Mouse (Mus musculus) embryonic facial prominence, embryonic 13.5 days (tissue): ENCODE results near the gene Il18bp. TPM values are rescaled to one million over a fixed set of nuclear protein-coding genes. Genes with fewer than 3 reads are reported as not detected.

Source experiments
- ATAC-seq: fragments of 200-750 bp; cut with Nextera tagmentation; 2 replicates; pipeline ENCODE4 v1.8.0; 2017; ENCODE audit warnings: low read depth; ENCODE audit not compliant: insufficient number of reproducible peaks, insufficient read depth, low FRiP score, low TSS enrichment
- H3K27ac ChIP-seq: fragments of 300-500 bp; sonication (generic); 2 replicates; pipeline ENCODE4 v1.5.1; 2015; ENCODE audit warnings: moderate library complexity, mild to moderate bottlenecking, inconsistent platforms
- H3K27me3 ChIP-seq: fragments of 300-500 bp; sonication (generic); 2 replicates; pipeline ENCODE4 v1.6.1; 2015; ENCODE audit warnings: mild to moderate bottlenecking, inconsistent platforms
- H3K36me3 ChIP-seq: fragments of 300-500 bp; sonication (generic); 2 replicates; pipeline ENCODE4 v1.6.1; 2015; ENCODE audit warnings: mild to moderate bottlenecking, inconsistent platforms
- H3K4me1 ChIP-seq: fragments of 300-500 bp; sonication (generic); 2 replicates; pipeline ENCODE4 v1.6.1; 2015; ENCODE audit warnings: inconsistent platforms
- H3K4me2 ChIP-seq: fragments of 300-500 bp; sonication (generic); 2 replicates; pipeline ENCODE4 v1.6.1; 2015; ENCODE audit warnings: moderate library complexity, mild to moderate bottlenecking, inconsistent platforms
- H3K4me3 ChIP-seq: fragments of 300-500 bp; sonication (generic); 2 replicates; pipeline ENCODE4 v1.5.1; 2015; ENCODE audit warnings: mild to moderate bottlenecking, inconsistent platforms
- H3K9ac ChIP-seq: fragments of 300-500 bp; sonication (generic); 2 replicates; pipeline ENCODE4 v1.6.1; 2015; ENCODE audit warnings: mild to moderate bottlenecking, inconsistent platforms
- H3K9me3 ChIP-seq: fragments of 300-500 bp; sonication (generic); 2 replicates; pipeline ENCODE4 v1.6.1; 2016; ENCODE audit warnings: inconsistent platforms
- WGBS: fragments of 180-500 bp; shearing (Covaris S2); methylation state at CpG from one replicate; pipeline ENCODE4 v1.1.7; 2015; ENCODE audit warnings: mixed read lengths; 5-methylcytosine and 5-hydroxymethylcytosine counted together
- polyA plus RNA-seq: library from polyadenylated mRNA; unstranded; fragments of >200 nt; fragmentation: Nextera tagmentation; extraction: Ambion mirVana; gene quantifications from 2 replicates; pipeline ENCODE4 v1.2.1, GENCODE M21; 2015

The Il18bp gene
- polyA plus RNA-seq, 1 experiment from 2014 or later, result 3.3 TPM

GRCm38 (mm10) chr7:101969694-101970428 lies 48.6 kb downstream of the Il18bp start:
- Histone ChIP-seq H3K27me3 (no peaks in the 10 kb centered on the region), H3K4me3 (peak overlapping the region; percentile 73), H3K27ac (peak overlapping the region; percentile 100), H3K9ac (peak overlapping the region; percentile 94), H3K36me3 (no peaks in the 10 kb centered on the region), H3K9me3 (no peaks in the 10 kb centered on the region), H3K4me1 (peaks cover 54% of the 10 kb centered on the region), H3K4me2 (peak overlapping the region; percentile 76)
- WGBS, result under 1% methylated on average over 53 of the region's 53 CpGs
- ATAC-seq, result peak; percentile 87

- WGBS, result 49% methylated on average over 2 of the region's 2 CpGs
- H3K27ac ChIP-seq, result peak overlapping the region; percentile 100
- 0 out of 2 replicates have a peak overlapping the region, but pooled peaks have one; percentile 44 for H3K9ac ChIP-seq
- no peaks in the 10 kb centered on the region for H3K9me3 ChIP-seq
- ATAC-seq, result no peak
- no peak overlapping the region for H3K4me3 ChIP-seq
- no peaks in the 10 kb centered on the region for H3K36me3 ChIP-seq
- H3K27me3 ChIP-seq, result no peaks in the 10 kb centered on the region
- H3K4me1 ChIP-seq, result peaks cover 42% of the 10 kb centered on the region
- peak overlapping the region; percentile 76 for H3K4me2 ChIP-seq
Observed at GRCm38 (mm10) chr7:101968751-101969150, 49.7 kb downstream of the Il18bp start.

- Histone ChIP-seq H3K9ac (no peak overlapping the region), H3K36me3 (no peaks in the 10 kb centered on the region), H3K27ac (no peak overlapping the region; the same call in 1 of the 2 replicates), H3K4me2 (no peak overlapping the region), H3K4me3 (no peak overlapping the region), H3K27me3 (no peaks in the 10 kb centered on the region), H3K9me3 (no peaks in the 10 kb centered on the region), H3K4me1 (peaks cover 28% of the 10 kb centered on the region)
- WGBS, result 88% methylated on average over 1 of the region's 1 CpGs
- no peak for ATAC-seq
Observed at GRCm38 (mm10) chr7:101967256-101967655, 51.2 kb downstream of the Il18bp start.

- Histone ChIP-seq H3K9ac (no peak overlapping the region), H3K4me1 (peaks cover 17% of the 10 kb centered on the region), H3K27me3 (no peaks in the 10 kb centered on the region), H3K9me3 (no peaks in the 10 kb centered on the region), H3K4me2 (no peak overlapping the region), H3K4me3 (no peak overlapping the region), H3K27ac (no peak overlapping the region), H3K36me3 (no peaks in the 10 kb centered on the region)
- no peak for ATAC-seq
- 61% methylated on average over 2 of the region's 2 CpGs for WGBS
Observed at GRCm38 (mm10) chr7:101965606-101966005, 52.9 kb downstream of the Il18bp start.

Other genes with a start within 250 kb of the Il18bp start
- 0.43 TPM in 1 of 2 replicates, not detected in the other for gene Phox2a, start 200.4 kb downstream of the Il18bp start, polyA plus RNA-seq
- gene Inppl1, start 180.5 kb downstream of the Il18bp start, polyA plus RNA-seq, result 44.6 and 44.8 TPM in 2 replicates
- 1.5 and 1.9 TPM in 2 replicates for gene Folr2, start 161.5 kb downstream of the Il18bp start, polyA plus RNA-seq
- 70.3 and 73.4 TPM in 2 replicates for gene Anapc15, start 155.0 kb downstream of the Il18bp start, polyA plus RNA-seq
- gene Folr1, start 147.9 kb downstream of the Il18bp start, polyA plus RNA-seq, result 0.25 TPM in 1 of 2 replicates, not detected in the other
- 157 and 168 TPM in 2 replicates for gene Lamtor1, start 112.8 kb downstream of the Il18bp start, polyA plus RNA-seq
- gene Tomt, start 112.3 kb downstream of the Il18bp start, polyA plus RNA-seq, result 0.51 and 0.59 TPM in 2 replicates
- gene Lrrc51, start 84.8 kb downstream of the Il18bp start, polyA plus RNA-seq, result 7.3 and 8.3 TPM in 2 replicates
- gene Numa1, start 84.6 kb downstream of the Il18bp start, polyA plus RNA-seq, result 90.9 and 92.0 TPM in 2 replicates
- 31.2 and 33.3 TPM in 2 replicates for gene Rnf121, start 46.8 kb upstream of the Il18bp start, polyA plus RNA-seq
- 45.4 and 47.8 TPM in 2 replicates for gene Xndc1, start 46.8 kb upstream of the Il18bp start, polyA plus RNA-seq
- gene Xntrpc, start 47.0 kb upstream of the Il18bp start, polyA plus RNA-seq, result 1.6 and 2.7 TPM in 2 replicates
- gene Trpc2, start 64.4 kb upstream of the Il18bp start, polyA plus RNA-seq, result 0.56 TPM in 1 of 2 replicates, not detected in the other
- gene Art1, start 83.1 kb upstream of the Il18bp start, polyA plus RNA-seq, result 1.4 and 2.0 TPM in 2 replicates
- 1.2 and 1.8 TPM in 2 replicates for gene Art5, start 90.8 kb upstream of the Il18bp start, polyA plus RNA-seq
- not detected in 2 replicates for gene Chrna10, start 98.1 kb upstream of the Il18bp start, polyA plus RNA-seq
- 37.1 and 38.7 TPM in 2 replicates for gene Nup98, start 191.5 kb upstream of the Il18bp start, polyA plus RNA-seq
- 93.5 and 98.9 TPM in 2 replicates for gene Pgap2, start 191.5 kb upstream of the Il18bp start, polyA plus RNA-seq
- gene Rhog, start 237.4 kb upstream of the Il18bp start, polyA plus RNA-seq, result 59.5 and 60.7 TPM in 2 replicates
- 27.7 and 30.1 TPM in 2 replicates for gene Stim1, start 249.1 kb upstream of the Il18bp start, polyA plus RNA-seq